Mouse (Mus musculus) common myeloid progenitor, adult 5-6 weeks (primary cell): ENCODE results near the gene AL732309.1. TPM values are rescaled to one million over a fixed set of nuclear protein-coding genes. Genes with fewer than 3 reads are reported as not detected.
"Not testable (repeated sequence)": the region's sequence is repeated elsewhere in the genome, so short reads cannot be mapped to it uniquely, and the experiment has no call there.

Experiments
- ATAC-seq: replicated peaks from 2 replicates; pipeline ENCODE4 v1.8.0; 2016; ENCODE audit warnings: low read depth, mild to moderate bottlenecking, moderate TSS enrichment, inconsistent platforms; ENCODE audit not compliant: poor library complexity, severe bottlenecking
- total RNA-seq: library from RNA; stranded (forward); fragments of 200-1000, 187-1606 nt; gene quantifications from 2 replicates; pipeline ENCODE4 v1.2.3, GENCODE M21; 2017

Gene AL732309.1
- total RNA-seq, 1 experiment from 2014 or later = 0.50 TPM

DNA sequence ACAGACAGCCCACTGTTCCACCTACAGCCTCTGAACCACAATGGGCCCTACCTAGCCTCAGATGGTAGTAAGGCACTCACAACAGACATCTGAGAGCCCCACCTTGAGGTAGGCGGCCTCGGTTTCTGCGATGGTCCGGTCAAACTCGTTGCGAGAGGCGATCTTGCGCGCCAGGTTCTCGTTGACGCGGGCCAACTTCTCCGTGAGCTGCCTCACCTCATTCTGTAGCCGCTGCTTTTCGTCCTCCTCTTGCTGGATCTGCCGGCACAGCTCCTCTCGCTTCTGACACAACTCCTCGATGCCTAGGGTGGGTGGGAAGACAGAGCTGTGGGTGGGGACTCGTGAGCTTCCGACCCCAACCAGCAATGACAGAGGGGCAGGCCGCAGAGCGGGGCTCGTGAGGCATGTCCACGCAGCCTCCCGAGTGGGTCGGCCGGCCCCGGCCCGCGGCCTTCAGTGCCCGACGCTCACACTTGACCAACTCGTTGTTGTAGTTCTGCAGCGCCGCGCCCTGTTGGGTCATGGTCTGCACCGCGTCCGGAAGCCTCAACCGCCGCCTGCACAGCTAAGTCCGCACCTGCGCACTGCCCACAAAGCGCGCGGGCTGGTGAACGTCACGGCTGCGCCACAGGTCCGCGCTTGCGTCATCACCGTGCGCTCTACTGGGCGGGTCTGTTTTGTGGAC lies 25.3 kb upstream of the AL732309.1 start, which contains the start of the genes Ssna1 and Anapc2:
Gene Ssna1, minus strand, starts transcription at position 612 of the 685 bp plus-strand sequence.
Gene Anapc2, plus strand, starts transcription at position 652 of the 685 bp plus-strand sequence.
- peak; percentile 93 for ATAC-seq

DNA sequence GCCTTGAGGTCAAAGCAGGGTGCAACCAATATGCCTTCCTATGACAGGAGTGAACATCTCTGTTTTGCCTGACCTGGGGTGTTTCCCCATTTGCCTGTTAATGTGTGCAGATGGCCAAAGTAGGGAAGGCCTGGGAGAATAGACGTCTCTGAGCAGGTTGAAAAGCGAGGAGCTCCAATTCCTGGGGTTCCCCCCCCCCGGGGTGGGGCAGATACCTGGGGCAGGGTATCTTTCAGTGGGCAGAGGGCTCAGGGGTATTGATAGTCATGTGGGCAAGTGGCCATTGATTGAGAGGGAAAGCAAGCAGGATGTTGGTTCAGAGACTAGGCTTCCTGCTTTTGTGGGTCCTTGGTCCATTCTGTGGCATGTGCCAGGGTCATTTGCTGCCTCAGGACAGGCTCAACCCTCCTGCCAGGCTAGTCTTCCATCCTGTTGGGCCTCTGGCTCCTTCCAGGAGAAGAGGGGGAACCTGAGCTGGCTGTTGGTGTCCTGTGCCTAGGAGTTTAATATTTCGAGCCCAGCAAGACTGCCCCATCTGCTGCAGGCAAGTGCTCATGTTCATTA lies 21.2 kb upstream of the AL732309.1 start:
- ATAC-seq = no peak

DNA sequence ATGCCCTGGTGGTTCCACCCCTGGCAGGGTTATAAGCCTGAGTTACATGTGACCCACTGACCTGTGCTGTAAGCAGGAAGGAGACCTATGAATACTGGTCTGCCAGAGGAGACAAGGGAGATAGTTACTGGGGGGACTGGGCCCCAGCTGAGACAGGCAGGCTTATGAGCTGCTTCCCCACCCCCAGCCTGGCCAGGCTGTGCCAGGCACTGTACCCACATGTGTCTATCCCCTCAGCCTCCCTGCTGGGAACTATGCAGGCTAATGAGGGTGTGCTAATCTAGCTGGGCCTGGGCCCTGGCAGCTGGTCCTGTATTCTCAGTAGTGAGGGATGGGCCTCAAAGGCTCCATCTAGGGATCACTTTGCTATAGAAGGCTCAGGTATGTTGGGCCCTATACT lies 20.6 kb upstream of the AL732309.1 start:
- ATAC-seq = no peak

DNA sequence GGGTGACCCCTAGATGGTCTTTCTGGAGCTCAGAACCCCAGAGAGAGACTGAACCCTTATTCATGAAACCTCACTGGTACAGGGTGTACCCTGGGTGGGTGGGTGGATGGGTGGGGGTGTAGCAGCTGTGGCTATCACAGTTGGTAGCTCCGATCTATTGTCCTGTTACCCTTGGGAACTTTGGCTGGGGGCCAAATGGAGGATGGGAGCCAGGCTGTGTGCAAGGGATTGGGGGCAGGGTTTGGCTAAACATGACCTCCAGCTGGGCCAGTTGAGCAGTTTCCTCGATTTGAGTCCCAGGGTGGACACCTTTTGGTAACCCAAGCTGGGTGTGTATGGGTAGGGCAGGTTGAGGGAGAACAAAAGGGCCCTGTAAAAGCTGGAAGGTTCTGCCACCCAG lies 20.1 kb upstream of the AL732309.1 start:
- no peak for ATAC-seq

DNA sequence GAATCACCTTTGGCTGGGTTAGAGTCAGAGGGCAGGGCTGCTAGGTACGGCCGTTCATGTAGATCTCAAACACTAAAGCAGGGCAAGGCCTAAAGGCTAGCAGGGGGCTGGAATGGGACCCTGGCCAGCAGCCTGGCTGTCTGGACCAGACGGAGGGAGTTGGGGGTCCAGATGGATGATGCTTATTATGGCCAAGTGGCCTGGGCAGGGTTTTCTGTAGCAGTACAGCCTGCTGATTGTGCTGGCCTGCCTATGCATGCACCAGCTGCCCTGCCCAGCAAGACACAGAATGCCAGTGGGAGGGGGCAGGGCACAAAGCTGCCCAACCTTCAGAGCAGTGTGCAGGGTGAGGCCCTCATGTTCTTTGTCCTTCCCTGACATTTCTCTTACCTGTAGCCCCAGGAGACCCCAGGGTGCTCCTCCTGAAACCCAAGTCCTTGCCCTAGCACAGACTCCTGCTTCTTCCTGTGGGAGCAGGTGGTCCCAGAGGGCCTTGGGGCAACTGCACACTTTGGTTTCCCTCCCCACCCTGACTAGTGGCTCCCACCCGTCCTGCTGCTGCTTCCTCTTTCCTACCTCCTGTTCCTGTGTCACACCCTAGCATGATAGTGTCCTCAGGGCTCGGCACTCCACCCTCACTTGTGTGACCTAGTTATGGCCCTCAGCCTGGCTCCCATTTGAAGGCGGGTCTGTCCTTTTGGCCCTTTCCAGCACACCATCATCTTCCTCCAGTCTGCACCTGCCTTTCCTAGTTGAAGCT lies 19.4 kb upstream of the AL732309.1 start:
- ATAC-seq = peak; percentile 34; the same call in 1 of the 2 replicates

DNA sequence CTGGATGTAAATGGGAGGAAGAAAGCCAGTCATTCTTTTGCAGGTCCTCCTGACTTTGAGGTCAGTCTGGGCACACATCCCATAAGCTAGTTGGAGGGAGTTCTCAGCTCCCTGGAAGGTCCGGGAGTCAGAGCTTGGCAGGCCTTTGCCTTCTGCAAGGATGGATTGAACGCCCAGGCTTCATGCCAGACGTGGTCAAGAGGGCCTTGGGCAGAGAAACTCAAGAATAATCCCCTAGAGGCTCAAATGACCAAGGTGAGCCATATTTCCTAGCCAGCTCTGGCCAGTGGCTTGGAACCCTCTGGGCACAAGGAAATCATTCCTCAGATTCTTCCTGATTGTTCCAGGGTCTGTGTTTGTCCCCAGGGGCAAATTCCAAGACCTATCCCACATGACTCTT lies 18.2 kb upstream of the AL732309.1 start:
- no peak for ATAC-seq

DNA sequence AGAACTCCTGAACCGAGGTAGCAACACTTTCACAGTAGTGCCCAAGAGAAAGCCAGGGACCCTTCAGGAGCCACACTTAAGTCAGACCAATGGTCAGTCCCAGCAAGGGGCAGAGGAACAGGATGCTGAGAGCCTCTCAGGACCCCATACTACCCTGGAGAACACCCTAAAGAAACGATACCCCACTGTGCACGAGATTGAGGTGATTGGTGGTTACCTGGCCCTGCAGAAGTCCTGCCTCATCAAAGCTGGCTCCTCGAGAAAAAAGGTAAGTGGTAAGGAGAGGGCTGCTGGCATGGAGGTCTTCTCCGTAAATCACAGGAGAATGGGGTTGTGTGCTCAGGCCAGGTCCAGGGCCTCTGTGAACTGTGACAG lies 17.6 kb upstream of the AL732309.1 start:
- no peak for ATAC-seq

DNA sequence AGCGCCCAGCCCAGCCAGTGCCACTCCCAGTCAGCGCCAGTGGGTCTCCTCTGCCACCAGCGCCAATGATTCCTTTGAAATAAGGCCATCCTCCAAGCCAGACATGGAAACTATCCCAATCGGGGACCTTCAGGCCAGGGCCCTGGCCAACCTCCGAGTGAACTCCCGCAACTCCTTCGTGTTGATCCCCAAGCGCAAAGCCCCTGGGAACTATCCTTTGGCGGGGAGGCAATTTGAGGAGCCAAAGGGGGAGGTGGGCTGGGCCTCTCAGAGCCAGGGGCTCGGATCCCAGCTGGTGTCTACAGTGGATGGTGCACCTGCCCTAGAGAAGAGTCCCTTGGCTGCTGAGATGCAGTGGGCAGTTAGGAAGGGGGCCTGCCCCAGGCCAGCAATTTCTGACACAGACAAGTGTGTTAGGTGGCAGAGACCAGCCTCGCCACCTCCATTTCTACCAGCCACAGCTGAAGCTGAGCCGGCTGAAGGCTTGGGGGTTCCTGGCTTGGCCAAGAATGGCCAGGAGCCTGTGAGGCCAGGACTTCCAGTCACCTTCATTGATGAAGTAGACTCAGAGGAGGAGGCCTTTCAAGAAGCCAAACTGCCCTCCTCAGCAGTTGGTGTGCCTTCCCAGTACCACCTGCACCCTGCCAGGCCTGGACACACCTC lies 17.1 kb upstream of the AL732309.1 start:
- ATAC-seq = no peak

DNA sequence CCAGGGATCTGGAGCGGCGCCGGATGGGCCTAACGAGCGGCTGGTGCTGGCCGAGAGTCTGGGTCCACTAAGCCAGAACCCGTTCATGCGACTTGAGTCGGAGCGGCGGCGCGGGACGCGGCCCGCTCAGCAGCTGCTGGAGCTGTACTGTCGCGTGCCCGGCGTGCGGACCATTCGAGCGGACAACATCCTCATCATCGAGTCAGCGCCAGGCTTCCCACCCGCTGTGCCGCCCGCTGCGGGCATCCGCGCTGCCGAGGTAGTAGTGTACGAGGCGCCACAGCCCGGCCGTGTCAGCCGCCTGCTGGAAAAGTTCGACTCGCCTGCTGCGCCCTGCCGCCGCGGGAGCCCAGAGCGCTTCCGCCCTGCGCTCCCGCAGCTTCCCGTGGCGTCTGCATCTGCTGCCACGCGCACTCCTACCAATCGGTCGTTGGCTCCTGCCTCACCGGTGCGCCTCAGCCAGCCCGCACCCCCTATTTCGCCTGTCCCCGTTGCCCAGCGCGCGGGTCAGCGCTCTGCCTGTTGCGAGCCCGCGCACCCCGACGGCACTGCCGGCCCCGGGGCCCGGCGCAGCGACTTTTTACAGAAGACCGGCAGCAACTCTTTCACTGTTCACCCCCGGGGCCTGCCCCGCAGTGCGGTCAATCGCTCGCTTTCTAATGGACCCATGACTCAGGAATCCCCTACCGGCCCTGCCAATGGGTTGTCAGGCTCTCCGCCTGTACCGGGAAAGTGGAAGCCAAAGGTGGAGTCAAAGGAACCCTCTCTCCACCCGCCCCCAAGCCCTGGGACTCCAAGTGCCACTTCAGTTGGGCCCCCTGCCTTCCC lies 16.3 kb upstream of the AL732309.1 start:
- ATAC-seq = 0 out of 2 replicates have a peak, but pooled peaks have one; percentile 9

DNA sequence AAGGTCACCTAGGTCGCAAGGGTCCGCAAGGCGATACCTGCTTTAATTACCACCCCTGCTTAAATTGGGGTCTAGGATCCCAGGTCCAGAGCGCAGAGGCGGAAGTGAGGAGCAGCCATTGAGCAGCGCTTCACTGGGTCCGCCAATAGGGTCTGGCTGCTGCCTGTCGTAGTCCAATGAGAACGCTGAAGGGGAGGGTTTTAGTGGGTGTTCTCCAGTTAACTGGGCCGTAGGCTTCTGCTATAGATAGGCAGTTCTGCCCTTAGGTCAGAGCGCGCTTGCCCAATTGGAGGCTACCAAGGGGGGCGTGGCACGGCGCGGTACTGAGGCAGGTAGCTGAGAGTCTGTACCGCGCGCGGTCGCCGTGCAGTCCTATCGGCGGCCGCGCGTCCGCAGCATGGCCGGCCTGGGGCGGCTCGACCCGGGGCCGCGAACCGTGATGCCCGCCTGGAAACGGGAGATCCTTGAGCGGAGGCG lies 15.7 kb upstream of the AL732309.1 start, which contains the start of gene Tprn:
Gene Tprn, plus strand, starts transcription at position 328 of the 477 bp plus-strand sequence.
- ATAC-seq = peak; percentile 97

DNA sequence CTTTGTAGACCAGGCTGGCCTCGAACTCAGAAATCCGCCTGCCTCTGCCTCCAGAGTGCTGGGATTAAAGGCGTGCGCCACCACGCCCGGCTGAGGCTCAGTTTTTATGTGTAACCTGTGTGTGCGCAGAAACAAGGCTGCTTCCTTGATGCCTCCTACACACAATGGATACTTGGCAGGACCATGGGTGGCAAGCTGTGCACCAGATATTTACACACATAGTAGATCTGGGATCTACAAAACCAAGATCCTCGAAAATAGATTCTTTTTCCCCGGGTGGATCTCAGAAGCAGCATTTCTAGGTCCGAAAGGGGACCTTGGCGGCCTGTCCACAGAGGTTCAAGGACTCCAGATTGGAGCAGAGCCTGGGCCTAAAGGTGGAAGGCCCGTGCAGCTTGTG lies 15.2 kb upstream of the AL732309.1 start:
- no peak for ATAC-seq

DNA sequence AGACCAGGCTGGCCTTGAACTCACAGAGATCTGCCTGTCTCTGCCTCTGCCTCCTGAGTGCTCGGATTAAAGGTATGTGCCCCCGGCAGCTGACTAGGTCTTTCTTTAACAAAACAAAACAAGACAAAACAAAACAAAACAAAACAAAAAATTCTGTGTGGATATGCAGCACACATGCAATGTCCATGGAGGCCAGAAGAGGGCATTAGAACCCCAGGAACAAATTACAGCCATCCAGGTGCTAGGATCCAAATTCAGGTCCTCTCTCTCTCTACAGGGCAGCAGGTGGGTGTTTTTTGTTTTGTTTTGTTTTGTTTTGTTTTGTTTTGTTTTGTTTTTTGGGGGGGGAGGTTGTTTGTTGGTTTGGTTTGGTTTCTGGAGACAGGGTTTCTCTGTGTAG lies 12.2 kb upstream of the AL732309.1 start:
- no peak for ATAC-seq

DNA sequence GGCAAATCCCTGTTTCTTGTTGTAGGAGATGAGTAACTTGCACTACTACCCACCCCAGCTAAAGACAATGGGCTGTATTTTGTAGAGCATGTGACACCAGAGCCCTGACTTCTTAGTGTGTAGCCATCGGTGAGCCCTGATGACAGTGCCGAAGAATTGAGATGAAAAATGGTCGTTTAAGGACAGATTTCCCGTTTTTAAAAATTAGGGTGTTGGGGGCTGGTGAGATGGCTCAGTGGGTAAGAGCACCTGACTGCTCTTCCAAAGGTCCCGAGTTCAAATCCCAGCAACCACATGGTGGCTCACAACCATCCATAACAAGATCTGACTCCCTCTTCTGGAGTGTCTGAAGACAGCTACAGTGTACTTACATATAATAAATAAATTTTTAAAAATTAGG lies 10.6 kb upstream of the AL732309.1 start:
- ATAC-seq = not testable (repeated sequence)

DNA sequence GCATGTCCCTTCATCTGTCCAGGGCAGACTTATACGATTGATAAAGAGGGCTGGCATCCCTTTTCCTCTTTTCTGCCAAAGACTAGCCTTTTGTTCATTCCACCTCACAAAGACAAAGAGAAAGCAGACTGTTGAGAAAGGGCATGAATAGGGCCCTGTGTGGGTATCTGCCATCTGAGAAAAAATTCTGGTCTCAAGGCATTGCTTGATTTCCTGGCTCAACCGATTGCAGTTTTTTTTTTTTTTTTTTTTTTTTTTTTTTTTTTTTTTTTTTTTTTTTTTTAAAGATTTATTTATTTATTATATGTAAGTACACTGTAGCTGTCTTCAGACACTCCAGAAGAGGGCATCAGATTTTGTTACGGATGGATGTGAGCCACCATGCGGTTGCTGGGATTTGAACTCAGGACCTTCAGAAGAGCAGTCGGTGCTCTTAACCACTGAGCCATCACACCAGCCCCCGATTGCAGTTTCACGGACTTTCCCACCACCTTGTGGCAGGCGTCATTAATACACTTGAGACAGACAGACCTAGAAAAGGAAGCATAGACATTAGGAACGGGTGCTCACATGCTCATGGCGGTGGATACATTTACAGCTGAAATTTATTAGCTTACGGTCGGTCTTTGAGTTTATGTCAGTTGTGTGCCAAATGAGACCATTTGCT lies 9.9 kb upstream of the AL732309.1 start:
- peak; percentile 66 for ATAC-seq

DNA sequence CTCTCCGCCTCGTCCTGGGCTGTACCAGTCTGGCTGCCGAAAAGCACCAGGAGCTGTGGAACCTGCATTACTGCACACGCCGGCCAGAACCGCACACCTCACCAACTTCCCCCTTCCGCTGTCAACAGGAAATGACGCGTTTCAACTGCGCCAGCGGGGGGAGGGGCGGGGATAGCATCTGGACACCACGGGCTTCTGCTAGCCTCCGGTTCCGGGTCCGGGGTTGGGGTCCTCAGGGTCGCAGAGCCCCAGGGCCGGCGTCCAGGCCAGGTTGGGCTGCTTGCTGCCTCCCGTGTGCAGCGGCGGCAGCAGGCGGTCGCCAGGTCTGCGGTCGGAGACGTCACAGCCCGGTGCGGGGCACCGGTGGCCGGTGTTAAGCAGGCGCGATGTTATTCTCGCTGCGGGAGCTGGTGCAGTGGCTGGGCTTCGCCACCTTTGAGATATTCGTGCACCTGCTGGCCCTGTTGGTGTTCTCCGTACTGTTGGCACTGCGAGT lies 8.7 kb upstream of the AL732309.1 start, which contains the start of gene Tmem203:
Gene Tmem203, plus strand, starts transcription at position 156 of the 496 bp plus-strand sequence.
- ATAC-seq = peak; percentile 83

DNA sequence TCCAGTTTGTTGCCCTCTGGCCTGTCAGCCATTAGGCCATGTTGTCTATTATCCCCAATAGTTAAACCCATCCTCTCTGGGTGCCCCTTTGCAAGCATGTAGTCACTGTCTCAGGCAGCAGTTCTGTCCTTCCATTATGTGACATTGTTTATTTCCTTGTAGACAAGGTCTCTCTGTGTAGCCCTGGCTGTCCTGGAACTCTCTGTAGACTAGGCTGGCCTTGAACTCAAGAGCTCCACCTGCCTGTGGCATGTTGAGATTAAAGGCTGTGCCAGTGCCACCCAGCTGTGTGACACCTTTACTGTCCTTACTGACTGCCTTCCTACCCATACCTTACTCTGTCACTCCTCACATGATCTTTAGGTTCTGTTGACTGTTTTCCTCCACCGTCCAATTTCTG lies 5.7 kb upstream of the AL732309.1 start:
- no peak for ATAC-seq

DNA sequence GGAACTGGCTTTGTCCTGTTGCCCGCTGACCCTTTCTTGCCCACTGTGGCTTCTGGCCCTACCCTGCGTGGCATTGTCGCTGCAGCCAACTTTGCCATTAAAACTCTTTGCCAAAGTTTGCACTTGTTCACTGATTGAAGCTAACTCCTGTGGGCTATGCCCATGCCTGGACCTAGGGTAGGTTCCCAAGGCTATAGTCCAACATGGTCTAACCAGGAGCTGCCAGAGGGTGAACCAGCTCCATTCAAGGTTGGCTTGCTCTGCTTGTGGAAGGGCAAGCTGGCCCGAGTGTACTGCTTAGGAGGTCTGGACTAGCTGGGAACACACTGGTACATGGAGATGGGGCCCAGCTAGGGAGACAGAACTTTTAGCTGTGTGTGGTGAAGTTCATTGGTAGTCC lies 2.5 kb downstream of the AL732309.1 start:
- ATAC-seq = no peak

DNA sequence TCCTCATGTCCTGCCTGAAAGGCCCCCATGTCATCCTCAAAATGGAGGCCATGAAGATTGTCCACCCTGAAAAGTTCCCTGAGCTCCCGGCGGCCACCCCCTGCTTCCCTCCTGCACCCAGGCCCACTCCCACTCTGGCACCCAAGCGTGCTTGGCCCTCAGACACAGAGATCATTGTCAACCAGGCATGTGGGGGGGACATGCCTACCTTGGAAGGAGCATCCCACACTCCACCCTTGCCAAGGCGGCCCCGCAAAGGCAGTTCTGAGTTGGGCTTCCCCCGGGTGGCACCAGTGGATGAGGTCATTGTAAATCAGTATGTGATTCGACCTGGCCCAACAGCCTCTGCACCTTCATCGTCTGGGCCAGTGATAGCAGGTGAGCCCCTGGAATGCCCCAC lies 3.3 kb downstream of the AL732309.1 start:
- no peak for ATAC-seq

DNA sequence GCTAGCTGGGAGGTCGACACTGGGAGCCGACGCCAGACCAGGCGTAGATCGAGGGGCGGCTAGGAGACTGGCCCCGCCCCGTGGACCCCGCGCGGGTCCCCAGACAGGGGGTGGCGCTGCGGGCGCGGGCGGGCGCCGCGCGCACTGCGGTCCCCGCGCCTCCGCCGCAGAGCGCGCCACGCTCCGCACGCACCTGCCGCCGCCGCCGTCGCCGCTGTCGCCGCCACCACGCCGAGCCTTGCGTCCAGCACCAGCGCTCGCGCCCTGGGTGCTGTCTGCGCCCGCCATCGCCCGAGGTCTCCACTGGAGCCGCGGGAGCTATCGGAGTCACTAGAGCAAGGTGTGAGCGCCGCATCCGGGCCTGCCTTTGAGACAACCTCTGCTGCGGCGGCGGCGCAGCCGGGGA lies 4.6 kb downstream of the AL732309.1 start, which contains the start of the genes Rnf208 and Cysrt1:
Gene Rnf208, plus strand, starts transcription at position 155 of the 406 bp plus-strand sequence.
Gene Cysrt1, minus strand, starts transcription at position 352 of the 406 bp plus-strand sequence.
- ATAC-seq = no peak
